Mouse (Mus musculus): Measurements from ENCODE around the gene Paqr7. TPM values are rescaled to one million over a fixed set of nuclear protein-coding genes. Genes with fewer than 3 reads are reported as not detected.

Gene Paqr7
- polyA plus RNA-seq, 1 experiment from 2014 or later = 14.7 TPM

DNA sequence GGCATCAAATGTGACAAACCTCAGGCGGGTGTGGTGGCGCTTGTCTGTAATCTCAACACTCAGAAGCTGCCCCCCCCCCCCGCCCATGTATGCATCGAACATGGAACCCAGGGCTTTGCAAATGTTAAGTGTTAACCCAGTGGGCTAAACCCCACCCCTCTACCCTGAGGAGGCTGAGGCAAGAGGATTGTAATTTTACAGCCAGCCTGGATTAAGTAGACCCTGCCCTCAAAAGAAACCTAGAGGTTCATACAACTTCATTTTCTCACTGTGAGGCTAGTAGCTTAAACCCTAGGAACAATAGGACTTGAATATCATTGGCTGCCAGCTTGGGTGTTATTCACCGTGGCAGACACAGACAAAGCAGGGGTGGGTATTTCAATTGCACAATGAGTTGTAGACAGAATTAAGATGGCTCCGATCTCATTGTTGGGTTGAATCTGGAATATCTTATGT is 27.1 kb upstream of the Paqr7 start:
- peak overlapping the region; percentile 98 for H3K4me3 ChIP-seq (replicated peaks; ENCODE audit: low read length)
- peak; percentile 9 for ATAC-seq
- H3K4me2 ChIP-seq (ENCODE audit: low read length) = peak overlapping the region; percentile 89
- H3K27me3 ChIP-seq (replicated peaks; ENCODE audit: control insufficient read depth, insufficient read depth, low read length) = no peaks in the 10 kb centered on the region
- peaks cover 25% of the 10 kb centered on the region for H3K36me3 ChIP-seq (ENCODE audit: control insufficient read depth, insufficient read depth)
- H3K27ac ChIP-seq (ENCODE audit: low read length) = peak overlapping the region; percentile 100
- H3K9me3 ChIP-seq (ENCODE audit: control insufficient read depth, low read length) = no peaks in the 10 kb centered on the region
- H3K4me1 ChIP-seq (replicated peaks; ENCODE audit: control insufficient read depth, insufficient read depth, low read length) = peaks cover 49% of the 10 kb centered on the region
- H3K9ac ChIP-seq (replicated peaks; ENCODE audit: low read depth, low read length) = peak overlapping the region; percentile 100
- WGBS = under 1% methylated on average over 6 of the region's 6 CpGs

DNA sequence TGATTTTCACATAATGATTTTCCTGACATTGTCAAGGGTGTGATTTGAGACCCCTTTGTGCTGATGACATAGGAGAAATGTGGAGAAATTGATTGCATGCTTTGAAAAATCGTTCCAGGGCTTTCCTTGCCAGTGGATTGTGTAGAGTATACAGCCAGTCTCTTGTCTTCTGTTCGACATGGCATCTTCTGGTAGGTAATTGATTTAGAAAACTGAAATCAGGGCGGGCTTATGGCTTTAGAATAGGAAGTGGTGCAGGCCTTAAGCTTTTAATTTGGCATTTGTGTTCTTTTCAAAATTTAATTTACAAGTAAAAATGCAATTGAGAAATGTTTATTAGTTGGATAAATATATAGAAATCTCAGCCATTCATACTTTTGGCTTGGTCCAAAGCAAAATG is 26.5 kb upstream of the Paqr7 start:
- no peak for ATAC-seq
- Histone ChIP-seq H3K9ac (replicated peaks; ENCODE audit: low read depth, low read length) (peak overlapping the region; percentile 100), H3K9me3 (ENCODE audit: control insufficient read depth, low read length) (no peaks in the 10 kb centered on the region), H3K27me3 (replicated peaks; ENCODE audit: control insufficient read depth, insufficient read depth, low read length) (no peaks in the 10 kb centered on the region), H3K27ac (ENCODE audit: low read length) (peak overlapping the region; percentile 100), H3K36me3 (ENCODE audit: control insufficient read depth, insufficient read depth) (peaks cover 27% of the 10 kb centered on the region), H3K4me1 (replicated peaks; ENCODE audit: control insufficient read depth, insufficient read depth, low read length) (peaks cover 54% of the 10 kb centered on the region), H3K4me3 (replicated peaks; ENCODE audit: low read length) (peak overlapping the region; percentile 98), H3K4me2 (ENCODE audit: low read length) (peak overlapping the region; percentile 89)
- WGBS = 17% methylated on average over 3 of the region's 3 CpGs

DNA sequence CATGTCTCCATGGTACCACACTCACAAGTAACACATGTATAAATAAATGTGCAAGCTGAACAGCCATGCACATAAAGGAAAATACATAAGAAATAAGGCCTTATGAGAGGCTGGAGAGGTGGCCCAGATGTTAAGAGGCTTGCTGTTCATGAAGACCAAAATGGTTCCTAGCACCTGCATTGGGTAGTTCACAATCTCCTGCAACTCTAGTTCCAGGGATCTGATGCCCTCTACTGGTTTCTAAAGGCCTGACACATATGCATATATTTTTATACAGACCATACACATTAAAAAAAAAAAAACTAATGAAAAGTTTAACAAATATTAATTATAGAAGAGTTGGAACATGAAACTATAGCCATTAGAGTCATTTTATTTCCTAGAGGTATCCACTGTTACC is 25.0 kb upstream of the Paqr7 start:
- peak overlapping the region; percentile 71; the same call in 1 of the 2 replicates for H3K27ac ChIP-seq (ENCODE audit: low read length)

DNA sequence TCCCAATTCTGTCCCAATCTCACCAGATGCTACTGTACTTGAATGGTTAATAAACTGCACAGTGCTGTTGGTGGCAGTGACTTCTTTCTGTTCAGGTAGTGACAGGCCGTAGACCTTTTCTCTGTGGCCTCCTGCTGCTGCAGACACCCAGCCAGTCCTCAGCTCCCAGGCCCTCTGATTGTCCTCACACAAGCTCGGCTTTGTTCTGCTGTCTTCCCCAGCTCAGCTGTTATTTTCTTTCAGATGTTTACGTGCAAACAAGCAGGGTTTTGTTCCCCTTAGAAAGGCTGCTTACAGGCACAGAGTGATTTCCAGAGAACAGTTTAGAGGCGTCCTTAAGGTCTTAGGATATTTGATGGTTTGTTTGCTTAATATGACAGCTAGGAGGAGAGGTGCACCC is 22.7 kb upstream of the Paqr7 start:
- peaks cover 47% of the 10 kb centered on the region for H3K4me1 ChIP-seq (replicated peaks; ENCODE audit: control insufficient read depth, insufficient read depth, low read length)
- 32% methylated on average over 4 of the region's 4 CpGs for WGBS
- no peak for ATAC-seq
- H3K4me3 ChIP-seq (replicated peaks; ENCODE audit: low read length) = no peak overlapping the region
- 0 out of 2 replicates have a peak overlapping the region, but pooled peaks have one; percentile 2 for H3K27ac ChIP-seq (ENCODE audit: low read length)
- no peaks in the 10 kb centered on the region for H3K9me3 ChIP-seq (ENCODE audit: control insufficient read depth, low read length)
- no peak overlapping the region for H3K4me2 ChIP-seq (ENCODE audit: low read length)
- H3K27me3 ChIP-seq (replicated peaks; ENCODE audit: control insufficient read depth, insufficient read depth, low read length) = no peaks in the 10 kb centered on the region
- peaks cover 46% of the 10 kb centered on the region for H3K36me3 ChIP-seq (ENCODE audit: control insufficient read depth, insufficient read depth)
- no peak overlapping the region for H3K9ac ChIP-seq (replicated peaks; ENCODE audit: low read depth, low read length)

More for the DNA sequence above, 25.0 kb upstream of the Paqr7 start:
- no peak for ATAC-seq
- Histone ChIP-seq H3K9ac (replicated peaks; ENCODE audit: low read depth, low read length) (peak overlapping the region; percentile 54; the same call in 1 of the 2 replicates), H3K27me3 (replicated peaks; ENCODE audit: control insufficient read depth, insufficient read depth, low read length) (no peaks in the 10 kb centered on the region), H3K4me1 (replicated peaks; ENCODE audit: control insufficient read depth, insufficient read depth, low read length) (peaks cover 47% of the 10 kb centered on the region), H3K4me3 (replicated peaks; ENCODE audit: low read length) (peak overlapping the region; percentile 98), H3K36me3 (ENCODE audit: control insufficient read depth, insufficient read depth) (peaks cover 38% of the 10 kb centered on the region), H3K4me2 (ENCODE audit: low read length) (peak overlapping the region; percentile 89), H3K9me3 (ENCODE audit: control insufficient read depth, low read length) (no peaks in the 10 kb centered on the region)

DNA sequence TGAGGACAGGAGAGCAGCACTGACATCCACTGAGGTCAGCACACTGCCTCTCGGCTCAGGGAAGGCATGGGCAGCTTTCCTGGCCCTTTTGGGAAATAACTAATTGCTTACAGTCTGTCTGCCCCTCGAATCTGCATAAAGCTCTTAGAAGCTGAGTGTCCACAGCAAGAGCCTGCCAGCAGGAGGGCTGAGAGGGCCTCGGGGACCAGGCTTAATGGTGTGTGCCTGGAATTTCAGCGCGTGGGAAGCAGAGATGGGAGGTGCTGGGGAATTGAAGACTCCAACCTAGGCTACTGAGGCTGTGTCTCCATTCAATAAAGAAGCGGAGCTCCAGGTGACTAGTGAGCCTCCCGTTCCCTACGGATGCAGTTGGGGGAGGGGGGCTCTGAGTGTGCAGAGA is 22.3 kb upstream of the Paqr7 start:
- H3K4me3 ChIP-seq (replicated peaks; ENCODE audit: low read length) = no peak overlapping the region
- peaks cover 47% of the 10 kb centered on the region for H3K4me1 ChIP-seq (replicated peaks; ENCODE audit: control insufficient read depth, insufficient read depth, low read length)
- WGBS = 35% methylated on average over 8 of the region's 8 CpGs
- no peak overlapping the region for H3K27ac ChIP-seq (ENCODE audit: low read length)
- H3K9me3 ChIP-seq (ENCODE audit: control insufficient read depth, low read length) = no peaks in the 10 kb centered on the region
- no peak overlapping the region for H3K9ac ChIP-seq (replicated peaks; ENCODE audit: low read depth, low read length)
- no peak overlapping the region for H3K4me2 ChIP-seq (ENCODE audit: low read length)
- peaks cover 46% of the 10 kb centered on the region for H3K36me3 ChIP-seq (ENCODE audit: control insufficient read depth, insufficient read depth)
- no peaks in the 10 kb centered on the region for H3K27me3 ChIP-seq (replicated peaks; ENCODE audit: control insufficient read depth, insufficient read depth, low read length)
- ATAC-seq = no peak

DNA sequence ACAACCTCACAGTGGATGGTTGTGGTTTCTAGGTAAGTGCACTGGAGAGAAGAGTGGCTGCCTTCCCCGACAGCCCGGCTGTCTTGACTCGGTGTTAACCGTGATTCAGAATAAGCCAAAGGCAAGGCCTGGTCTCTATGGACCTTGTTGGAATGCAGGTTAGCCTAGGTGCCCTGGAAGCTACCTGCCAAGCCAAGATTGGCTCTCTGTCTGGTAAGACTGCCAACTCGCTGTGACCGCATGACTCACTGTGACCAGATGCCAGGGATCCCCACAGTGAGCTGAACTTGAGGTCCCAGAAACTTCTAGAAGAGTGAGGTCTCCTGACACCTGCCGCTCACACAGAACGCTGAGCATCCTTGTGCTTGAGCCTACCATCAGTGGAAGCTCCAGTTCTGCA is 19.6 kb upstream of the Paqr7 start:
- no peaks in the 10 kb centered on the region for H3K27me3 ChIP-seq (replicated peaks; ENCODE audit: control insufficient read depth, insufficient read depth, low read length)
- 87% methylated on average over 8 of the region's 8 CpGs for whole genome bisulfite sequencing
- peak overlapping the region; percentile 0; the same call in 1 of the 2 replicates for H3K27ac ChIP-seq (ENCODE audit: low read length)
- no peak overlapping the region for H3K4me3 ChIP-seq (replicated peaks; ENCODE audit: low read length)
- peaks cover 38% of the 10 kb centered on the region for H3K4me1 ChIP-seq (replicated peaks; ENCODE audit: control insufficient read depth, insufficient read depth, low read length)
- H3K4me2 ChIP-seq (ENCODE audit: low read length) = no peak overlapping the region
- no peak overlapping the region for H3K9ac ChIP-seq (replicated peaks; ENCODE audit: low read depth, low read length)
- ATAC-seq = no peak
- no peaks in the 10 kb centered on the region for H3K9me3 ChIP-seq (ENCODE audit: control insufficient read depth, low read length)
- peaks cover 36% of the 10 kb centered on the region for H3K36me3 ChIP-seq (ENCODE audit: control insufficient read depth, insufficient read depth)

DNA sequence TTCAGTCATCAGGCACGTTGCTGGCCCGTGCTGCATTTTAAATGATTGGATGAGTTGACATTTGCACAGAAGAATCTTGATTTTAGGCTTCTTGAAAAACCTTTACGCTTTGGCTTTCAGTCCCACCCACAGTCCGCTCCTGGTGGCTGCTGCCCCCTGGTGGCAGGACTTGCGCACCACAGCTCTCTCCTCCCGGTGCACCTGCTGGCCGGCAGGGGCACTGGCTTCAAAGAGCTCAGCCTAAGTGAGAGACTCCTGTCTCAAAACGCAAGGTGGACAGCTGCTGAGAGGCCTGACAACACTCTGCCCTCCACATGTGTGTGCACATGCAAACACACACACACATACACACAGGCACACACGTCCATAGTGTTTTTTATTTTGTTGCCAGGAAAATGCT is 18.5 kb upstream of the Paqr7 start:
- no peaks in the 10 kb centered on the region for H3K9me3 ChIP-seq (ENCODE audit: control insufficient read depth, low read length)
- 5% methylated on average over 9 of the region's 9 CpGs for WGBS
- peak overlapping the region; percentile 54 for H3K27ac ChIP-seq (ENCODE audit: low read length)
- H3K4me3 ChIP-seq (replicated peaks; ENCODE audit: low read length) = no peak overlapping the region
- no peak overlapping the region for H3K4me2 ChIP-seq (ENCODE audit: low read length)
- H3K27me3 ChIP-seq (replicated peaks; ENCODE audit: control insufficient read depth, insufficient read depth, low read length) = 0 out of 2 replicates have a peak, but pooled peaks cover 2% of the 10 kb centered on the region
- H3K4me1 ChIP-seq (replicated peaks; ENCODE audit: control insufficient read depth, insufficient read depth, low read length) = peaks cover 26% of the 10 kb centered on the region
- peaks cover 26% of the 10 kb centered on the region for H3K36me3 ChIP-seq (ENCODE audit: control insufficient read depth, insufficient read depth)
- peak; percentile 77 for ATAC-seq
- H3K9ac ChIP-seq (replicated peaks; ENCODE audit: low read depth, low read length) = 0 out of 2 replicates have a peak overlapping the region, but pooled peaks have one; percentile 19

DNA sequence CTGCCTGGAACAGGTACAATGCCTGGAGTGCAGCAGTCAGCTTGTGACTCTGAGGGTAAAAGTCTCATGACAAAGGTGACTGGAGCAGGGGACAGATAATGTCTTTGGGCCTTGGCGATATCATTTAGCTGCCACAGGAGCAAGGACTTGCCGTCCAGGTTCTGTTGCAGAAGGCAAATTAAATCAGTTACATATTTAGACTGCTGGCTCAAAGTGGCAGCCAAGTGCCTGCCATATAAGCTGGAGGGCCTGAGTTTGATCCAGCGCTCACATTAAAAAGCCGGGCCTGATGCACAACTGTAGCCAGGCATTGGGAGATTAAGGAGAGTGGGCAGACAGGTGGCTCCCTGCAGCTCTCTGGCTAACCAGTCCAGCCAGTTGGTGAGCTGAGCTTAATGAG is 16.7 kb upstream of the Paqr7 start:
- Histone ChIP-seq H3K4me1 (replicated peaks; ENCODE audit: control insufficient read depth, insufficient read depth, low read length) (peaks cover 13% of the 10 kb centered on the region), H3K4me2 (ENCODE audit: low read length) (no peak overlapping the region), H3K9ac (replicated peaks; ENCODE audit: low read depth, low read length) (no peak overlapping the region), H3K27me3 (replicated peaks; ENCODE audit: control insufficient read depth, insufficient read depth, low read length) (0 out of 2 replicates have a peak, but pooled peaks cover 2% of the 10 kb centered on the region), H3K27ac (ENCODE audit: low read length) (no peak overlapping the region), H3K36me3 (ENCODE audit: control insufficient read depth, insufficient read depth) (peaks cover 21% of the 10 kb centered on the region), H3K9me3 (ENCODE audit: control insufficient read depth, low read length) (no peaks in the 10 kb centered on the region), H3K4me3 (replicated peaks; ENCODE audit: low read length) (no peak overlapping the region)
- ATAC-seq = no peak
- WGBS = 87% methylated on average over 4 of the region's 4 CpGs

DNA sequence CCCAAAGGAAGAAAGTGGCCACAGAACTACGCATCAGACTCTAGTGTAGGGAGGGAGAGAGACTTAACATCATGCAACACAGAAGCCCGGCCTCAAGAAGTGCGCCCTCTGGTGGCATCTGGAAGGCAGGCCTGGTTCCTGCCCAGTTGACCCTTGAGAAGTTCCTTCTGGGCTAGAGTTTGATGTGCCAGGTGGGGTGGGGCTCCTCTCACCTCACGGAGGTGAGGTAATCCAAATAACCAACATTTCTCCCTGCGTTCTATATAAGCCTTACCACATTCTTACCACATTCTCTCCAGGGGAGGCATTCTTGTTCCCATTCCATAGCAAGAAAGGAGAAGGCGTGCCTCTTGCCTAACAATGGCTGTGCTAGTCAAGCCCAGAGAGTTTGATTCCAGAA is 15.6 kb upstream of the Paqr7 start:
- no peak overlapping the region for H3K9ac ChIP-seq (replicated peaks; ENCODE audit: low read depth, low read length)
- peak; percentile 11; the same call in 1 of the 2 replicates for ATAC-seq

DNA sequence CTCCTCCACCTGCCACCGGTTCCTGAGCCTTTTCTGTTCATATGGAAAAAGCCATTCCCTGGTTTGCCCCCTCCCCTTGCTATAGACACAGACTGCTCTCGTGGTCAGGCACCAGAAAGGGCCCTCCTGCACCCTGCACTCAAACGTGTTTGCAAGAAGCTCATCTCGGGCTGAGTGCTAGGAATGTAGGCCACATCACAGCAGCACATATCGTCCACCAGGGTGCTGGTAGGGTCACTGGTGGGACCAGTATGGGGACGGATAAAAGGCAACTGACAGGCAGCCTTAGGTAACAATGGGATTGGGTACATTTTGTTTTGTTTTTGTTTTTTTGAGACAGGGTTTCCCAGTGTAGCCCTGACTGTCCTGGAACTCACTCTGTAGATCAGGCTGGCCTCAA is 15.2 kb upstream of the Paqr7 start:
- 60% methylated on average over 6 of the region's 6 CpGs for WGBS
- no peak overlapping the region for H3K9ac ChIP-seq (replicated peaks; ENCODE audit: low read depth, low read length)
- H3K4me2 ChIP-seq (ENCODE audit: low read length) = no peak overlapping the region
- H3K27ac ChIP-seq (ENCODE audit: low read length) = no peak overlapping the region
- peaks cover 9% of the 10 kb centered on the region for H3K4me1 ChIP-seq (replicated peaks; ENCODE audit: control insufficient read depth, insufficient read depth, low read length)
- H3K9me3 ChIP-seq (ENCODE audit: control insufficient read depth, low read length) = no peaks in the 10 kb centered on the region
- ATAC-seq = no peak
- peaks cover 9% of the 10 kb centered on the region for H3K36me3 ChIP-seq (ENCODE audit: control insufficient read depth, insufficient read depth)
- 0 out of 2 replicates have a peak, but pooled peaks cover 2% of the 10 kb centered on the region for H3K27me3 ChIP-seq (replicated peaks; ENCODE audit: control insufficient read depth, insufficient read depth, low read length)
- H3K4me3 ChIP-seq (replicated peaks; ENCODE audit: low read length) = no peak overlapping the region

More for the DNA sequence above, 15.6 kb upstream of the Paqr7 start:
- H3K36me3 ChIP-seq (ENCODE audit: control insufficient read depth, insufficient read depth) = peaks cover 10% of the 10 kb centered on the region
- H3K4me3 ChIP-seq (replicated peaks; ENCODE audit: low read length) = no peak overlapping the region
- H3K27ac ChIP-seq (ENCODE audit: low read length) = no peak overlapping the region
- H3K4me2 ChIP-seq (ENCODE audit: low read length) = no peak overlapping the region
- WGBS = 22% methylated on average over 6 of the region's 6 CpGs
- H3K27me3 ChIP-seq (replicated peaks; ENCODE audit: control insufficient read depth, insufficient read depth, low read length) = 0 out of 2 replicates have a peak, but pooled peaks cover 2% of the 10 kb centered on the region
- H3K4me1 ChIP-seq (replicated peaks; ENCODE audit: control insufficient read depth, insufficient read depth, low read length) = peaks cover 9% of the 10 kb centered on the region
- no peaks in the 10 kb centered on the region for H3K9me3 ChIP-seq (ENCODE audit: control insufficient read depth, low read length)
